Mouse (Mus musculus) megakaryocyte, embryonic 14.5 days (primary cell): Measurements from ENCODE around the gene Hist1h2bf. TPM values are rescaled to one million over a fixed set of nuclear protein-coding genes. Genes with fewer than 3 reads are reported as not detected.
"Not testable (repeated sequence)": the region's sequence is repeated elsewhere in the genome, so short reads cannot be mapped to it uniquely, and the experiment has no call there.

Experiments used
- H3K27me3 ChIP-seq: replicated peaks from 2 replicates; pipeline ENCODE3; 2012; ENCODE audit warnings: inconsistent platforms
- H3K36me3 ChIP-seq: replicated peaks from 2 replicates; pipeline ENCODE3; 2012; ENCODE audit warnings: low read length, inconsistent platforms, mixed read lengths
- H3K4me1 ChIP-seq: 2 replicates; pipeline ENCODE4 v1.6.1; 2012; ENCODE audit warnings: inconsistent platforms
- H3K4me3 ChIP-seq: replicated peaks from 2 replicates; pipeline ENCODE3; 2012; ENCODE audit warnings: moderate library complexity, mild to moderate bottlenecking, inconsistent platforms
- H3K9me3 ChIP-seq: 2 replicates; pipeline ENCODE4 v1.6.1; 2012; ENCODE audit warnings: inconsistent platforms
- FLI1 ChIP-seq: IDR thresholded peaks from 2 replicates; pipeline ENCODE4 v1.6.1; 2012; ENCODE audit warnings: low read length, inconsistent platforms, mixed read lengths
- GATA1 ChIP-seq: IDR thresholded peaks from 3 replicates; pipeline ENCODE4 v1.6.1; 2012; ENCODE audit warnings: mixed read lengths, low read length, inconsistent platforms, borderline replicate concordance
- polyA plus RNA-seq: library from polyadenylated mRNA; stranded (reverse); fragments of >175 nt; gene quantifications from 2 replicates; pipeline ENCODE4 v1.2.3, GENCODE M21; 2012; ENCODE audit warnings: low replicate concordance; ENCODE audit not compliant: insufficient read depth

The Hist1h2bf gene
- polyA plus RNA-seq, 1 experiment, result 7.6 TPM

DNA sequence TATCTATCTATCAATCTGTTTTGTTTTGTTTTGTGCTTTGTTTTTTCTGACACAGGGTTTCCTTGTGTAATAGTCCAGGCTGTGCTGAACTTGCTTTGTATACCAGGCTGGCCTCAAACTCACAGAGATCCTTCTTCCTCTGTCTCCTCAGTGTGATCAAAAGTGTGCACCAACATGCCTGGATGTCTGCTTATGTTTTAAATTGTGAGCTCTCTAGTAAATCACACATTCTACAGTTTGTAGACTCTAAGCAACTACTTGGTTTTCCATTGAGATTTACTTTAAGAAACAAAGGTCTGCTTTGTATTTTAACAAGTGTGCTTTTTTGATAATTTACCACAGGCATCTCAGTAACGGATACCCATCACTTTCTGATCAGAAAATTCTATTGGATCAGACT, 3.8 kb upstream of the Hist1h2bf start:
- H3K27me3 ChIP-seq, result no peaks in the 10 kb centered on the region
- no peaks in the 10 kb centered on the region for H3K36me3 ChIP-seq
- H3K9me3 ChIP-seq, result no peaks in the 10 kb centered on the region
- peaks cover 50% of the 10 kb centered on the region for H3K4me1 ChIP-seq
- TF ChIP-seq GATA1, result no peak
- no peak for TF ChIP-seq FLI1
- no peak overlapping the region for H3K4me3 ChIP-seq

DNA sequence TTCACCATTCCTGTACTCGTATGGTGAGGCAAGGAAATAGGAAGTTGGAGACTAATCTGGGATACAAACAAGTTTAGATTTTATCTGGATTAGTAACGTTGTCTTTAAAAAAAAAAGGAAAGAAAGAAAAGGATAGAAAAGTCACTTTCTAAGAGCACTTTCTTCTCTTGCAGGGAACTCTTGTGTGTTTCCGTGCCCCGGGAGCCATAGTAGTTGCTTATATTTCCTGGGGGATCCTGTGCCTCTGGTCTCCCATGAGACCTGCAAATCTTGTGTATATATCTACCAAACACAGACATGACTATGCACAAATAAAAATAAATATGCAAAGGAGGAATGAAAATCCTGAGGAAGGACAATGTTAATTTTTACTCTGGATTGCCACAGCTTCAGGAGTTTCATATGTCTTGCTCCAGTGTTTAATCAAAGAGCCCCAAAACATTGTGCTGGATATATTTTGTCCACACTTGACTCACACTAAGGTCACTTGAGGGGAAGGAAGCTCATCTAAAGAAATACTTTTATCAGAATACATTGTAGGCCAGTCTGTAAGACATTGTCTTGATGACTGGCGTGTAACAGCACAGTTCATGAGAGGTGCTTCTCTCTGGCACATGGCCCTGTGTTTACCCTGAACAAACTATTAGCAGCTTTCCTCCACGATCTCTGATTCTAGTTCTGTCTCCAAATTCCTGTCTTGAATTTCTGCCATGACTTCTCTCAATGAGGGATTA, 3.1 kb upstream of the Hist1h2bf start:
- Histone ChIP-seq H3K4me3 (peak overlapping the region; percentile 89), H3K27me3 (no peaks in the 10 kb centered on the region), H3K4me1 (peaks cover 50% of the 10 kb centered on the region), H3K36me3 (no peaks in the 10 kb centered on the region), H3K9me3 (no peaks in the 10 kb centered on the region)
- TF ChIP-seq GATA1 (no peak), FLI1 (no peak)

DNA sequence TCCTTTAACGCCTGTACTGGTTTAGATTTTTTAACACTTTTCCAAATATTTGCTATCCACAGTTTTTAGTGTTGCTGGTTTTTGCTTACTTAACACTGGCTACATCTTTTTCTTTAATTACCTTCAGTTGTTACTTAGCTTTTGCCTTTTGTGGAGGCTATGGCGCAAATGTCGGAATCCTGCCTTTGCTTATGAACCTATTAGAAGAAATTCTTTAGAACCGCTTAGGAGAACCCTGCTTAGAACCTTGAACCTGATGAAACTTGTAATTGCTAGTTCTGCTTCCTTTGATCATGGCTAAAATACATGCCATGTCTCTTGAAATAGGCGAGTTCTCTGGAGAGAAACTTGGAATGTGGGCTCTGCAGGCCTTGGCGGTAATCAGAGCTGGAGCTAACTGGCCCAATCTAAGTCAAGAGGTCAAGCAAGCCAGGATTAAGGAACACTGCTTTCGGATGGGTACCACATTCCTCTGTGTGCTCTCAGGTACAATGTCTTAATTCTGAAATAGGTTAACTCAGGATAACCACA, 2.4 kb upstream of the Hist1h2bf start:
- Histone ChIP-seq H3K27me3 (no peaks in the 10 kb centered on the region), H3K36me3 (no peaks in the 10 kb centered on the region), H3K9me3 (no peaks in the 10 kb centered on the region), H3K4me3 (peak overlapping the region; percentile 89), H3K4me1 (peaks cover 44% of the 10 kb centered on the region)
- TF ChIP-seq FLI1 (no peak), GATA1 (no peak)

DNA sequence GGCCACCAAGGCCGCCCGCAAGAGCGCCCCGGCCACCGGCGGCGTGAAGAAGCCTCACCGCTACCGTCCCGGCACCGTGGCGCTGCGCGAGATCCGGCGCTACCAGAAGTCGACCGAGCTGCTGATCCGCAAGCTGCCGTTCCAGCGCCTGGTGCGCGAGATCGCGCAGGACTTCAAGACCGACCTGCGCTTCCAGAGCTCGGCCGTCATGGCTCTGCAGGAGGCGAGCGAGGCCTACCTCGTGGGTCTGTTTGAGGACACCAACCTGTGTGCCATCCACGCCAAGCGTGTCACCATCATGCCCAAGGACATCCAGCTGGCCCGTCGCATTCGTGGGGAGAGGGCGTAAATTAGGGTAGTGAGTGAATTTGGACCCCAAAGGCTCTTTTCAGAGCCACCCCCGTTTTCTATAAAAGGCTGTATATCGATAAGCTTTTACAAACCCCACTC, 1.9 kb upstream of the Hist1h2bf start:
- H3K27me3 ChIP-seq, H3K9me3 ChIP-seq, H3K36me3 ChIP-seq: not testable (repeated sequence)
- Histone ChIP-seq H3K4me1 (peaks cover 38% of the 10 kb centered on the region), H3K4me3 (peak overlapping the region; percentile 89)

DNA sequence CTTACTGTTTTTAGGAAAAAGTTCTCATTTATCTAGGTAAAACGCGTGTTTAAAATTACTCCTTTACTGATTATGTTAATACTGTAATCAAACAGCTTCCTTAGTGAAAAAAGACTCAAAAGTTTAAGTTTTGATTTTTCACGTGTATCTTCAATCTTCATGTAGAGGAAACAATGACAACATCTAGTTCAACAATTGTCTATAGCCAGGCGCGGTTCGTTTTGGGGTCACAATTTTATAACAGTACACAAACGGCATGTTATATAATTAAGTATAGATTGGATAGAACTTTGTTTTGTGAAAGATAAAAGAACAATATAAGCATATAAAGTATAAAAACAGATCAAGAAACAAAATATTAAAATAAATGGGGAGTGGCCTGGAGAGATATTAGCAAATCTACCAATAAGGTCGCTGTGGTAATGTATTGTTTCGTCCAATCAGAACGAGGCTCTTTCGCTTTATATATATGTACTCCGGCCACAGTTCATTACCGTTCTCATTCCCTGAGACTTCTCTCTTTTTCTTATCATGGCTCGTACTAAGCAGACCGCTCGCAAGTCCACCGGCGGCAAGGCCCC, 1.4 kb upstream of the Hist1h2bf start, which contains the start of gene Hist1h3d:
Hist1h3d (plus strand) TSS at position 493 of the 581 bp plus-strand sequence.
- no peak for TF ChIP-seq GATA1
- Histone ChIP-seq H3K4me3 (peak within 1 kb of the TSS; percentile 89), H3K36me3 (no peaks in the 10 kb centered on the region), H3K9me3 (no peaks in the 10 kb centered on the region), H3K27me3 (no peaks in the 10 kb centered on the region), H3K4me1 (peaks cover 33% of the 10 kb centered on the region)

DNA sequence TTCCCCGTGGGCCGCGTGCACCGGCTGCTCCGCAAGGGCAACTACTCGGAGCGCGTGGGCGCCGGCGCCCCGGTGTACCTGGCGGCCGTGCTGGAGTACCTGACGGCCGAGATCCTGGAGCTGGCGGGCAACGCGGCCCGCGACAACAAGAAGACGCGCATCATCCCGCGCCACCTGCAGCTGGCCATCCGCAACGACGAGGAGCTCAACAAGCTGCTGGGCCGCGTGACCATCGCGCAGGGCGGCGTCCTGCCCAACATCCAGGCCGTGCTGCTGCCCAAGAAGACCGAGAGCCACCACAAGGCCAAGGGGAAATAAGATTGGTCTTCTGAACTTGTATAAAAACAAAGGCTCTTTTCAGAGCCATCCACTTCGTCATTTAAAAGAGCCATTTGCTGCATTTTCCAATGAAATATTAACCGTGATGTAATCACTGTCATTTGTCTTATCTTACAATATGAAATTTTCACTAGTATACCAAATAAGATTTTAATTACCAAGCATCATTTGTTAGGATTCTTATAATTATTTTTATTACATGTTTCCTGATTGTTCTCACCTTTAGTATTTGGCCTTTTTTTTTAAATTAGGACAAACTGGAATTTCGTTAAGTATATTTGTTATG, 662 bp upstream of the Hist1h2bf start:
- peak overlapping the region; percentile 81 for H3K4me3 ChIP-seq
- not testable (repeated sequence) for H3K36me3 ChIP-seq, H3K9me3 ChIP-seq, H3K27me3 ChIP-seq
- H3K4me1 ChIP-seq, result peaks cover 35% of the 10 kb centered on the region

DNA sequence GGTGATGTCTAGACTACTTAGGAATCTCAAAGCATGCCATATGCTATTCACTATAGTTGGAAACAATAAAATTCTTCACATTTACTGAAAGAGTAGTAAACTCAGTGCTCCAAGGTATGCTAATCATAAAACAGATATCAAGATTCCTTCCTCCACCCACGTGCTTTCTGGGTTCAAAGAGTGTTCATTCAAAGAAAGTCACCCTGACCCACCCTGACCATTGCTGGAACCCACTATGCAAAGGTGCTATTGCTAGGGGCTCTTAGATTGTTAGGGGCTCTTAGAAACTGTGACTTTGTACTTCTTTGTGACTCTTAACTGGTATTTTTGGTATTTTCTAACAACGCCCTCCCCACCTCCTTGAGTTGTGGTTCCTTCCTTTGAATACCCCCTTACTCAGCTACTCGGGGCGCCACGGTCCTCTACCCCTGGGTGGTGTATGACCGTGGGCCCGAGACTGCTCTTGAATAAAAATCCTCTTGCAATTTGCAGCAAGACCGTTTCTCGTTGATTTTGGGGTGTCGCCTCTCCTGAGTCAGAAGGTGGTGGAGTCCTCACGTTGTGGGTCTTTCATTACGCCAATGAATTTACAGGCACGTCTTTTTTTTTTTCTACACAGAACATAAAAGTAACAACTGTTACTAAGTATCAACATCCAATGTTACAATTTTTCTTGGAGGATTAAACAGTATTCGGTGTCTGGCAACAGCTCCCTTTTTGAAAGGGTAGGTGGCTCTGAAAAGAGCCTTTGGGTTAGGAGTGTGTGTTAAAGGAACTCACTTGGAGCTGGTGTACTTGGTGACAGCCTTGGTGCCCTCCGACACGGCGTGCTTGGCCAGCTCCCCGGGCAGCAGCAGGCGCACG, 730 bp downstream of the Hist1h2bf start:
- not testable (repeated sequence) for H3K9me3 ChIP-seq, H3K36me3 ChIP-seq, H3K27me3 ChIP-seq
- peak overlapping the region; percentile 90 for H3K4me3 ChIP-seq
- peaks cover 38% of the 10 kb centered on the region for H3K4me1 ChIP-seq

DNA sequence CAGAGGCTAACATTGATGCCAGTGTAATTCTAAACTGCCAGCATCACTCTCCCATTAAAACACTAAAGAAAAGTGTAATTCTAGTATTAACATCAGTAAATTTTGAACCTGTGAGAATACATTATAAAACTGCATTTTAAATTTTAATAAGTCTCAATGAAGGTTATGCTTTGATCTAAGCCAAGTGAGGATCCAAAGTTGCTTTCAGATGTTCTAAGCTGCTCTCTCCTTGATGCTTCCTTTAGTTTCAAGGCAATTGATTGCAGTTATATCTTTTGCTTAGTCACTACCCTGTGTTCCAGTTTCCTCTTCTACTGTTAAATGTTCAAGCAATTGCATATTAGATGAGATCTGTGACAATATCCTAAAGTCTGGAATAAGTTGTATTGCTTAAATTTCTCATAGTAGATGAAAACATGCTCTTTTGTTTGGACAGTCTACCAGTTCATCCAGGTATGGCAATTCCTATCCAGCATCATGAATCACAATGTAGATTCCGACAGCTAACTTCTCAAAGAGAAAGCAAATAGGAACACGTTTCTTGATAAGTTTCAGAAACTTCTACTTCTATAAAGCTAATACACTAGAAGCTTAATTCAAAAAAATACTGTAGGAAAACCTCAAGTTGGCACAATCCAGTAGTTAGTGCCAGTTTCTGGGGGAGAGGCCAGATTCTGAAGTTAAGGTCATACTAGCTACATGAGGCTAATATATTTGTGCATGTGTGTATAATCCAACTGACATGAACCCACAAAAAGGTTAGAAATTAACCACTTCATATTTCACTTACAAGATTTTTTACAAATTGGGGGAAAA, 1.6 kb downstream of the Hist1h2bf start:
- Histone ChIP-seq H3K36me3 (no peaks in the 10 kb centered on the region), H3K4me3 (peak overlapping the region; percentile 90), H3K9me3 (no peaks in the 10 kb centered on the region), H3K4me1 (peaks cover 39% of the 10 kb centered on the region), H3K27me3 (no peaks in the 10 kb centered on the region)
- no peak for TF ChIP-seq GATA1
- TF ChIP-seq FLI1, result no peak

DNA sequence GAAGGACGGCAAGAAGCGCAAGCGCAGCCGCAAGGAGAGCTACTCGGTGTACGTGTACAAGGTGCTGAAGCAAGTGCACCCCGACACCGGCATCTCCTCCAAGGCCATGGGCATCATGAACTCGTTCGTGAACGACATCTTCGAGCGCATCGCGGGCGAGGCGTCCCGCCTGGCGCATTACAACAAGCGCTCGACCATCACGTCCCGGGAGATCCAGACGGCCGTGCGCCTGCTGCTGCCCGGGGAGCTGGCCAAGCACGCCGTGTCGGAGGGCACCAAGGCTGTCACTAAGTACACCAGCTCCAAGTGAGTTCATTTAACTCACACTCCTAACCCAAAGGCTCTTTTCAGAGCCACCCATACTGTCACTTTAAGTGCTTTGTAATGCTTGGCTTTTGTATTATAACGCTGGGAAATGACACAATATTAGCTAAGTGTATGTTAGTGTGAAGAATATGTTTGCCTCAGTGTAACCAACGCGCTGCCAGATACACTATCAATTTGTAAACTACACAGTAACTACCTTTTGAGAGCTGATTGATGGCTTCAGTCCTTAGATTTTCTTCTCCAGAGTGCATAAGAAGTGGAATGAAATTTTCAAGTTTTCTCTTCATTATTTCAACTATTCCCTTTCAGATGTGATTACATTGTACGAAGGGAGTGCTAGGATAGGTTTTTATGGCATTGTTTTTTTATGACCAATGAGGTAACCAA, 2.3 kb downstream of the Hist1h2bf start:
- not testable (repeated sequence) for H3K27me3 ChIP-seq, H3K9me3 ChIP-seq, H3K36me3 ChIP-seq
- H3K4me1 ChIP-seq, result peaks cover 33% of the 10 kb centered on the region
- H3K4me3 ChIP-seq, result peak overlapping the region; percentile 90
